Mouse (Mus musculus): ENCODE results near the gene Pqlc2. TPM values are rescaled to one million over a fixed set of nuclear protein-coding genes. Genes with fewer than 3 reads are reported as not detected.

Pqlc2 gene
- polyA plus RNA-seq (2021; fragmentation: Nextera tagmentation): 6.6 and 11.3 TPM in 2 replicates
- long read RNA-seq, experiment 1, transcript Pqlc2-201 (9 exons, 1,532 nt): major isoform, 26 of 47 reads
- long read RNA-seq, experiment 1, partial matches to known transcripts: 4 of 47 reads
- long read RNA-seq, experiment 1, other reads (novel, unspliced or antisense): 16 of 47 reads
- long read RNA-seq, experiment 2, partial matches to known transcripts: 0 of 7 reads
- long read RNA-seq, experiment 2, other reads (novel, unspliced or antisense): 5 of 7 reads

DNA sequence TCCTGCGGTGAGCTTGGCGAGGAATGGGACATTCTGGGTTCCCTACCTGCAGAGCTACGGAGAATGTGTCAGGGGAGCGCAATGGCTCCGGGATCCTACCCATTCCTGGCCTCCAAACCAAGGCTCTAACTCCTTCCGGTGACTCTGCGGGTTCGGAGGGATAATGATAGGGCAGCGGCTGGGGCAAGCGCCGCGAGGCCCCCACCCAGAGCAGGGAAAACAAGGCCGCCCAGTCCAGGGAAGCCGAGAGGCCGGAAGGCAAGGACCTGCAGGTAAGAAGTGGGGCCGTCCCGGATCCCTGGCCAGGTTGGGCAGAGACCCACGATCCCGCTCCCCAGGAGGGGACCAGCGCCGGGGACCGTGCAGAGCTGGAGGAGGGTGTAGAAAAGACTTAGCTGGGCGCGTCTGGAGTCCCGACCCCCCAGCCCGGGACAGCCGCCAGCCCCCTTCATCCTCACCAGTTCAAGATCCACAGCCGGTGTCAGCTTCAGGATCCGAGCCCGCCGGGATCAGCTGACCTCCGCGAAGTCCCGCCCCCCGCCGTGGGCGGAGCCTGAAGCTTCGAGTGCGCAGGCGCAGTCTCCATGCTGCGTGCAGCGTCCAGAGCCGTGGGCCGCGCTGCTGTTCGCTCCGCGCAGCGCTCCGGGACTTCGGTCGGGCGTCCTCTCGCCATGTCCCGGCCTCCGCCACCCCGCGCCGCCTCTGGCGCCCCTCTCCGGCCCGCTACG, at the start of gene Pqlc2, which contains the start of gene Akr7a5:
Gene Pqlc2, minus strand, starts transcription at position 538 of the 728 bp plus-strand sequence.
Gene Akr7a5, plus strand, starts transcription at position 574 of the 728 bp plus-strand sequence.

DNA sequence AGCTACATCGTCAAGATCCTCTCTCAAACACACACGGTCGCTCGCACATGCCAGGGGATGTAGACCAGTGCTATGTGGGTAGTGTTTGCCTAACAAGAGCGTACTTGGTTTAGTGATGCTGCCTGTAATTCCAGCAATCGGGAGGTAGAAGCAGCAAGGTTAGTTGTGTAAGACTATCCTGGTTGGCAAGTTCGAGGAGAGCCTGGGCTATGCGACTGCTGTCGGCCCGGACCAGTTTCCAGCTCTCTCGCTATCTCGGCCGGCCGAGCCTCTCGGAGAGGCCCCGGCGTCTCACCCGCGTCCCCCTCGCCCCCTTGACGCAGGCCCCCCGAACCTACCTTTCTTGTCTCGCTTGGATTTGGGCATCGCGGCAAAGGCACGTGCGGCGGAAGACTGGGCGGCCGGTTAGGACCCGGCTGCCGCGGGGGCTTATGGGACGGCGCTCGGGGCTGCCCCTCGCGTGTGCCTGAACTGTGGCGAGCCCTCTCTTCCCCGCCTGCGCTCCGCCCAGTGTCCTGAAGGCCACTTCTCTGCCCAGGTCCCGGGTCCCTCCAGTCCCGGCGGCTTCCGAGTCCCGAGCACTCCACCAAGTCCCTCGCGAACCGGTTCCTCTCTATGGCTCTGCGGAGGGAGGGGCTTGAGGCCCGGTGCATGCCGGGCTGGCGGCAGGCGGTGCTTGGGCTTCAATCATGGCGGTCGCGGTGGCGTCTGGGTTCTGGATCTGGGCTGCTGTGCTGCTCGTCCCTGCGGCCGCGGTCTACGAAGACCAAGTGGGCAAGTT, 41.6 kb upstream of the Pqlc2 start, which contains the start of the genes Mrto4, Emc1 and Ubr4:
Gene Mrto4, minus strand, starts transcription at position 646 of the 781 bp plus-strand sequence.
Gene Emc1, plus strand, starts transcription at position 657 of the 781 bp plus-strand sequence.
Gene Ubr4, plus strand, starts transcription at position 679 of the 781 bp plus-strand sequence.

Other genes with a start within 250 kb of the Pqlc2 start
- 2.1 and 3.7 TPM in 2 replicates for gene Htr6, start 235.1 kb downstream of the Pqlc2 start, polyA plus RNA-seq (2021; fragmentation: Nextera tagmentation)
- gene Nbl1, start 217.7 kb downstream of the Pqlc2 start, polyA plus RNA-seq (2021; fragmentation: Nextera tagmentation): 25.4 and 111 TPM in 2 replicates
- 599 and 747 TPM in 2 replicates for gene Minos1, start 179.6 kb downstream of the Pqlc2 start, polyA plus RNA-seq (2021; fragmentation: Nextera tagmentation)
- gene Capzb, start 117.8 kb downstream of the Pqlc2 start, polyA plus RNA-seq (2021; fragmentation: Nextera tagmentation): 325 and 348 TPM in 2 replicates
- 52.0 and 54.3 TPM in 2 replicates for gene Akr7a5, start within 50 bp of the Pqlc2 start, polyA plus RNA-seq (2021; fragmentation: Nextera tagmentation)
- 73.8 and 88.0 TPM in 2 replicates for gene Mrto4, start 41.9 kb upstream of the Pqlc2 start, polyA plus RNA-seq (2021; fragmentation: Nextera tagmentation)
- 32.2 and 35.6 TPM in 2 replicates for gene Emc1, start 41.9 kb upstream of the Pqlc2 start, polyA plus RNA-seq (2021; fragmentation: Nextera tagmentation)
- 19.1 and 33.7 TPM in 2 replicates for gene Ubr4, start 41.9 kb upstream of the Pqlc2 start, polyA plus RNA-seq (2021; fragmentation: Nextera tagmentation)
- gene Iffo2, start 219.8 kb upstream of the Pqlc2 start, polyA plus RNA-seq (2021; fragmentation: Nextera tagmentation): 0.99 and 1.4 TPM in 2 replicates

All from left cerebral cortex, adult 6 months (tissue).